Mouse (Mus musculus) midbrain, embryonic 14.5 days (tissue): ENCODE results near the gene Taok3. TPM values are rescaled to one million over a fixed set of nuclear protein-coding genes. Genes with fewer than 3 reads are reported as not detected.

ENCODE experiments used
- ATAC-seq: fragments of 200-750 bp; cut with Nextera tagmentation; 2 replicates; pipeline ENCODE4 v1.8.0; 2017; ENCODE audit warnings: moderate number of reproducible peaks, moderate library complexity; ENCODE audit not compliant: low FRiP score, low TSS enrichment
- DNase-seq: peaks from one replicate; pipeline ENCODE4 v3.0.0-alpha.2; 2015
- H3K27ac ChIP-seq: fragments of 300-500 bp; sonication (generic); replicated peaks from 2 replicates; pipeline ENCODE4 v1.5.1; 2014; ENCODE audit warnings: mild to moderate bottlenecking, low read depth, low read length, moderate library complexity
- H3K27me3 ChIP-seq: fragments of 300-500 bp; sonication (generic); 2 replicates; pipeline ENCODE4 v1.6.1; 2014; ENCODE audit warnings: low read length, control low read depth, mixed read lengths; ENCODE audit not compliant: control insufficient read depth, insufficient read depth
- H3K36me3 ChIP-seq: fragments of 300-500 bp; sonication (generic); 2 replicates; pipeline ENCODE4 v1.6.1; 2014; ENCODE audit warnings: low read length, control low read depth; ENCODE audit not compliant: control insufficient read depth, insufficient read depth
- H3K4me1 ChIP-seq: fragments of 300-500 bp; sonication (generic); 2 replicates; pipeline ENCODE4 v1.6.1; 2014; ENCODE audit warnings: mild to moderate bottlenecking, antibody characterized with exemption, low read length, control low read depth; ENCODE audit not compliant: control insufficient read depth, insufficient read depth
- H3K4me2 ChIP-seq: fragments of 300-500 bp; sonication (generic); 2 replicates; pipeline ENCODE4 v1.6.1; 2014; ENCODE audit warnings: mild to moderate bottlenecking, low read length, moderate library complexity
- H3K4me3 ChIP-seq: fragments of 300-500 bp; sonication (generic); replicated peaks from 2 replicates; pipeline ENCODE4 v1.5.1; 2014; ENCODE audit warnings: low read depth, low read length
- H3K9ac ChIP-seq: fragments of 300-500 bp; sonication (generic); replicated peaks from 2 replicates; pipeline ENCODE4 v1.6.1; 2014; ENCODE audit warnings: mild to moderate bottlenecking, low read length, moderate library complexity
- H3K9me3 ChIP-seq: fragments of 300-500 bp; sonication (generic); 2 replicates; pipeline ENCODE4 v1.6.1; 2016; ENCODE audit warnings: low read length, control low read depth, mixed read lengths; ENCODE audit not compliant: control insufficient read depth
- WGBS: fragments of 180-500 bp; shearing (Covaris S2); extraction: QIAGEN DNeasy Blood & Tissue Kit; methylation state at CpG from one replicate; pipeline ENCODE4 v1.1.7; 2014; 5-methylcytosine and 5-hydroxymethylcytosine counted together
- polyA plus RNA-seq: library from polyadenylated mRNA; unstranded; fragments of >200 nt; fragmentation: Nextera tagmentation; extraction: Ambion mirVana; gene quantifications from 2 replicates; pipeline ENCODE4 v1.2.1, GENCODE M21; 2014

Taok3 gene
- polyA plus RNA-seq, 1 experiment from 2014 or later, result 52.6 TPM

GRCm38 (mm10) chr5:117140374-117140773, 20.4 kb downstream of the Taok3 start:
- ATAC-seq, result no peak
- no peaks in the 10 kb centered on the region for H3K27me3 ChIP-seq
- no peak overlapping the region for H3K27ac ChIP-seq
- H3K4me2 ChIP-seq, result no peak overlapping the region
- DNase-seq, result no peak
- no peak overlapping the region for H3K9ac ChIP-seq
- no peak overlapping the region for H3K4me3 ChIP-seq
- no peaks in the 10 kb centered on the region for H3K36me3 ChIP-seq
- H3K4me1 ChIP-seq, result no peaks in the 10 kb centered on the region; the same call in 1 of the 2 replicates
- no peaks in the 10 kb centered on the region for H3K9me3 ChIP-seq
- 78% methylated on average over 7 of the region's 7 CpGs for WGBS

- Histone ChIP-seq H3K9ac (no peak overlapping the region), H3K27ac (no peak overlapping the region), H3K27me3 (no peaks in the 10 kb centered on the region), H3K9me3 (no peaks in the 10 kb centered on the region), H3K4me3 (no peak overlapping the region), H3K4me2 (no peak overlapping the region), H3K36me3 (no peaks in the 10 kb centered on the region), H3K4me1 (no peaks in the 10 kb centered on the region)
- 62% methylated on average over 9 of the region's 9 CpGs for WGBS
- DNase-seq (peak; percentile 48), ATAC-seq (no peak)
Measured at GRCm38 (mm10) chr5:117143721-117144135, 23.8 kb downstream of the Taok3 start.

GRCm38 (mm10) chr5:117146165-117146564, 26.2 kb downstream of the Taok3 start:
- H3K4me1 ChIP-seq, result no peaks in the 10 kb centered on the region
- no peaks in the 10 kb centered on the region for H3K36me3 ChIP-seq
- no peak overlapping the region for H3K27ac ChIP-seq
- no peak overlapping the region for H3K9ac ChIP-seq
- no peak overlapping the region for H3K4me3 ChIP-seq
- DNase-seq (no peak), ATAC-seq (no peak)
- H3K4me2 ChIP-seq, result no peak overlapping the region
- H3K9me3 ChIP-seq, result no peaks in the 10 kb centered on the region
- H3K27me3 ChIP-seq, result no peaks in the 10 kb centered on the region

- DNase-seq, result no peak
- WGBS, result 91% methylated on average over 16 of the region's 16 CpGs
Measured at GRCm38 (mm10) chr5:117147187-117148095, 27.5 kb downstream of the Taok3 start.

GRCm38 (mm10) chr5:117149054-117149942, 29.4 kb downstream of the Taok3 start:
- no peak overlapping the region for H3K4me2 ChIP-seq
- no peak overlapping the region for H3K27ac ChIP-seq
- no peaks in the 10 kb centered on the region for H3K36me3 ChIP-seq
- no peaks in the 10 kb centered on the region for H3K9me3 ChIP-seq
- H3K4me3 ChIP-seq, result no peak overlapping the region
- no peak for ATAC-seq
- H3K9ac ChIP-seq, result no peak overlapping the region
- DNase-seq, result no peak
- H3K27me3 ChIP-seq, result no peaks in the 10 kb centered on the region
- WGBS, result 84% methylated on average over 16 of the region's 16 CpGs
- H3K4me1 ChIP-seq, result no peaks in the 10 kb centered on the region

More at GRCm38 (mm10) chr5:117147187-117148095, 27.5 kb downstream of the Taok3 start:
- Histone ChIP-seq H3K4me3 (no peak overlapping the region), H3K9me3 (no peaks in the 10 kb centered on the region), H3K9ac (no peak overlapping the region), H3K36me3 (no peaks in the 10 kb centered on the region), H3K27me3 (no peaks in the 10 kb centered on the region), H3K4me1 (no peaks in the 10 kb centered on the region), H3K4me2 (no peak overlapping the region), H3K27ac (no peak overlapping the region)
- no peak for ATAC-seq

- no peak for DNase-seq
- Histone ChIP-seq H3K4me2 (no peak overlapping the region), H3K27ac (no peak overlapping the region), H3K9ac (no peak overlapping the region), H3K4me1 (no peaks in the 10 kb centered on the region), H3K36me3 (no peaks in the 10 kb centered on the region), H3K4me3 (no peak overlapping the region), H3K9me3 (no peaks in the 10 kb centered on the region), H3K27me3 (no peaks in the 10 kb centered on the region)
- ATAC-seq, result no peak
- WGBS, result 84% methylated on average over 5 of the region's 5 CpGs
Measured at GRCm38 (mm10) chr5:117150068-117150467, 30.1 kb downstream of the Taok3 start.

GRCm38 (mm10) chr5:117152944-117153343, 33.0 kb downstream of the Taok3 start:
- ATAC-seq, result no peak
- DNase-seq, result no peak
- no peak overlapping the region for H3K27ac ChIP-seq
- no peaks in the 10 kb centered on the region for H3K36me3 ChIP-seq
- H3K4me1 ChIP-seq, result no peaks in the 10 kb centered on the region
- H3K4me2 ChIP-seq, result no peak overlapping the region
- no peaks in the 10 kb centered on the region for H3K9me3 ChIP-seq
- H3K9ac ChIP-seq, result no peak overlapping the region
- no peak overlapping the region for H3K4me3 ChIP-seq
- no peaks in the 10 kb centered on the region for H3K27me3 ChIP-seq

- Histone ChIP-seq H3K4me1 (no peaks in the 10 kb centered on the region), H3K4me3 (no peak overlapping the region), H3K36me3 (no peaks in the 10 kb centered on the region), H3K9me3 (no peaks in the 10 kb centered on the region), H3K27me3 (no peaks in the 10 kb centered on the region), H3K9ac (no peak overlapping the region), H3K4me2 (no peak overlapping the region), H3K27ac (no peak overlapping the region)
- peak; percentile 32 for DNase-seq
- ATAC-seq, result no peak
- 85% methylated on average over 15 of the region's 15 CpGs for WGBS
Measured at GRCm38 (mm10) chr5:117153527-117154091, 33.7 kb downstream of the Taok3 start.
